Mouse (Mus musculus): ENCODE measurements around the gene Gm14418.
"Not testable (repeated sequence)": the region's sequence is repeated elsewhere in the genome, so short reads cannot be mapped to it uniquely, and the experiment has no call there.

The Gm14418 gene

GRCm38 (mm10) chr2:177398096-177398495 is at the start of gene Gm14418:
Gene Gm14418, minus strand, starts transcription at chr2:177398320.
- DNase-seq (ENCODE audit: low spot score in 2 of 2) = not testable (repeated sequence)

All from right cerebral cortex, postnatal 36 days (tissue).